Mouse (Mus musculus): Measurements from ENCODE around the gene Nmd3.

DNA sequence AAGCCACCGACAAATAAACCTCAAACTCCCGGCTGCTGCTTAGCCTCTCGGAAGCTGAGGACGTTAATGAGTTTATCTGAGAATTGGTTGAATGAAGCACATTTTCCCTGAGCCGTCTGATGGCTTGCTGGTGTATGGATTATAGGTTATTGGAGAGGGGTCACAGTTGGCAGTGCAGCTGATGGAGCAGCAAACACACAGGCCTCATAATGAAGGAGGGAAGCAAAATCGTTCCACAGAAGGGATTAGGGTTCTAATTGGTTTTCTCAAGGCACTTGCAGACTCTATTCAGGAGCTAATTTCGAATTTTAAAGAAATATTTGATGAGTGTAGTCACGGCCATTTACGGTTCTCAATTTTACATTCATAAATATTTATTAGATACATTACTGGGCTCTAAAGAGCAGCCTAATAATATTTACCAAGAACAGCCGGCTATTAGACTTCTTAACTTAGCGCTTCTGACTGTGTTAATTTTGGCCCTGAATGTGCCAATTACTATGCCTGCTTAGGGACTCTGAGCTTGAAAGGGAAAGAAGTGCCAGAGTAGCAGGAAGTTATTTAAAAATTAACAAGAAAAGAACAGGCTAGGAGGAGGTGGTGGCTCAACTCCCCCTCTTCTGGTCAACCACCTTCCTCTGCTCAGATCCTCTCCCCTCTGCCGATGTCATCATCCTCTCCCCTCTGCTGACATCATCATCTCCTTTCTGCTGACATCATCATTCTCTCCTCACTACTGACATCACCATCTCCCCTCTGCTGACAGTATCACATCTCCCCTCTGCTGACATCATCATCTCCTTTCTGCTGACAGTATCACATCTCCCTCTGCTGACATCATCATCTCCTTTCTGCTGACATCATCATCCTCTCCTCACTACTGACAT, 12.5 kb upstream of the Nmd3 start:
- TF ChIP-seq CTCF (conservative IDR thresholded peaks at IDR 0.05; ENCODE audit: low read length) (no peak), NANOG (IDR thresholded peaks at IDR 0.05; ENCODE audit: borderline replicate concordance, low read length) (no peak)
